Mouse (Mus musculus): Measurements from ENCODE around the gene Wdr77. TPM values are rescaled to one million over a fixed set of nuclear protein-coding genes. Genes with fewer than 3 reads are reported as not detected.

Gene Wdr77
- polyA plus RNA-seq, 1 experiment from 2014 or later = 52.7 TPM

DNA sequence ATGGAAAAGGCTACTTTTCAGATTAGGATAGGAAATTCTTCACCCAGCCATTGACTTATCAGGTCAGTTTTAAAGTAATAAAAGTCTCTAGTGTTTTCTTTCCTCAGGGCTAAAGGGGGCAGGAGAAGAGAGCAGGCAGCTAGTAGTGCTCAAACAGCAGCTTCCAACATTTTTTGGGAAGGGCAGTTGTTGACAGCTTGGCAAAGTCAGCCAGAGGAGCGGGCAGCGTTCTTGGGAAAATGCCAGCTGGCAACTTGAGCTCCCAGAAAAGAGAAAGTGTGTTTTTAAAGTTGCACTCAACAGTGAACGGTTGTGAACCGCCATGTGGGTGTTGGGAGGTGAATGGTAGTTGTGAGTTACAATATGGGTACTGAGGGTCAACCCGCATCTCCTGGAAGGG lies 24.1 kb upstream of the Wdr77 start:
- Histone ChIP-seq H3K27ac (replicated peaks) (no peak overlapping the region), H3K4me1 (replicated peaks; ENCODE audit: control insufficient read depth, insufficient read depth) (no peaks in the 10 kb centered on the region), H3K27me3 (ENCODE audit: control insufficient read depth, insufficient read depth, low read length) (no peaks in the 10 kb centered on the region), H3K4me2 (replicated peaks; ENCODE audit: low read depth) (no peak overlapping the region), H3K36me3 (ENCODE audit: control insufficient read depth, insufficient read depth, low read length) (no peaks in the 10 kb centered on the region), H3K9ac (ENCODE audit: low read length) (no peak overlapping the region), H3K4me3 (ENCODE audit: low read depth, low read length) (no peak overlapping the region), H3K9me3 (ENCODE audit: control insufficient read depth, low read length) (no peaks in the 10 kb centered on the region)
- no peak for ATAC-seq (ENCODE audit: low FRiP score, low TSS enrichment)
- TF ChIP-seq EP300 (optimal IDR thresholded peaks at IDR 0.05) = no peak
- TF ChIP-seq CTCF (IDR thresholded peaks at IDR 0.05; ENCODE audit: low read depth) = no peak
- DNase-seq (ENCODE audit: low spot score) = no peak
- 66% methylated on average over 5 of the region's 5 CpGs for WGBS

DNA sequence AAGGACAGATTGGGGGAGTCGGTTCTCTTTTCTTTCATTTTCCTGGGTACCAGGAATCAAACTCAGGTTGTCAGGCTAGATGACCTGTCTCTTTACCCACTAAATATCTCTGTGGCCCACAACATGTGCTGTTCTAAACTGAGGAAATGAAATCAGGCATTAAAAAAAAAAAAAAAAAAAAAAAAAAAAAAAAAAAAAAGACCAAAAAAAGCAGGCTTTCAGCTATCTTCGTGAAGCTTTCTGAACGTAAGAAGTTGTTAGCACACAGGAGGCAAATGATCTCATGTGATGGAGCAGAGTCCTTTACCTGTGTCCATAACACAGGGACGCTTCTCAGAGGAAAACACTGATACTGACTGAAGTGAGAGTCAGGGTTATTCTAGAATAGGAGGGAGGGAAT lies 23.1 kb upstream of the Wdr77 start:
- no peak overlapping the region for H3K9ac ChIP-seq (ENCODE audit: low read length)
- peaks cover 5% of the 10 kb centered on the region for H3K36me3 ChIP-seq (ENCODE audit: control insufficient read depth, insufficient read depth, low read length)
- no peak overlapping the region for H3K4me3 ChIP-seq (ENCODE audit: low read depth, low read length)
- DNase-seq (ENCODE audit: low spot score) = no peak
- no peaks in the 10 kb centered on the region for H3K9me3 ChIP-seq (ENCODE audit: control insufficient read depth, low read length)
- no peak overlapping the region for H3K4me2 ChIP-seq (replicated peaks; ENCODE audit: low read depth)
- no peaks in the 10 kb centered on the region for H3K4me1 ChIP-seq (replicated peaks; ENCODE audit: control insufficient read depth, insufficient read depth)
- 82% methylated on average over 4 of the region's 4 CpGs for WGBS
- H3K27ac ChIP-seq (replicated peaks) = no peak overlapping the region
- TF ChIP-seq EP300 (optimal IDR thresholded peaks at IDR 0.05) (no peak), CTCF (IDR thresholded peaks at IDR 0.05; ENCODE audit: low read depth) (no peak)
- ATAC-seq (ENCODE audit: low FRiP score, low TSS enrichment) = no peak
- no peaks in the 10 kb centered on the region for H3K27me3 ChIP-seq (ENCODE audit: control insufficient read depth, insufficient read depth, low read length)

DNA sequence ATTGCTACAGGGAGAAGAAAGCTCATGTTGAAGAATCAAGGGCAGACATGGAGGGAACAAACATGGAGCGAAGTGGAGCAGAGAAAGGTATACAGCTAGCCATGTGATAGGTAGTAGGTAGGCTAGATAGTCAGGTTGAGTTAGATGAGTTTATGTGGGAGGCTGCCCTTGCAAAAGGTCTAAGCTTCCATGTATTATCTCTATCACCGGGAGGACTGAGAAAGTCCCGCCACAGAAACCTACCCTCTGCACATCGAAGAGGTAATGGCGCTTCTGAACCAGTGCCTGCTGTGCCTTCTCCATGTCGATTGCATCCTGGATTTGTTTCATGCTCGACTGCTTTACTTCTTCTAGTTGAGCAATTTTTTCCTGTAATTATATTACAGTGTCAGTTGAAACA lies 7.8 kb upstream of the Wdr77 start:
- TF ChIP-seq EP300 (optimal IDR thresholded peaks at IDR 0.05) = no peak
- TF ChIP-seq CTCF (IDR thresholded peaks at IDR 0.05; ENCODE audit: low read depth) = no peak
- H3K4me2 ChIP-seq (replicated peaks; ENCODE audit: low read depth) = no peak overlapping the region
- no peaks in the 10 kb centered on the region for H3K27me3 ChIP-seq (ENCODE audit: control insufficient read depth, insufficient read depth, low read length)
- H3K9me3 ChIP-seq (ENCODE audit: control insufficient read depth, low read length) = no peaks in the 10 kb centered on the region
- DNase-seq (ENCODE audit: low spot score) (no peak), ATAC-seq (ENCODE audit: low FRiP score, low TSS enrichment) (no peak)
- peaks cover 17% of the 10 kb centered on the region for H3K36me3 ChIP-seq (ENCODE audit: control insufficient read depth, insufficient read depth, low read length)
- H3K27ac ChIP-seq (replicated peaks) = no peak overlapping the region
- H3K4me3 ChIP-seq (ENCODE audit: low read depth, low read length) = no peak overlapping the region
- no peaks in the 10 kb centered on the region for H3K4me1 ChIP-seq (replicated peaks; ENCODE audit: control insufficient read depth, insufficient read depth)
- WGBS = 95% methylated on average over 7 of the region's 7 CpGs
- no peak overlapping the region for H3K9ac ChIP-seq (ENCODE audit: low read length)

DNA sequence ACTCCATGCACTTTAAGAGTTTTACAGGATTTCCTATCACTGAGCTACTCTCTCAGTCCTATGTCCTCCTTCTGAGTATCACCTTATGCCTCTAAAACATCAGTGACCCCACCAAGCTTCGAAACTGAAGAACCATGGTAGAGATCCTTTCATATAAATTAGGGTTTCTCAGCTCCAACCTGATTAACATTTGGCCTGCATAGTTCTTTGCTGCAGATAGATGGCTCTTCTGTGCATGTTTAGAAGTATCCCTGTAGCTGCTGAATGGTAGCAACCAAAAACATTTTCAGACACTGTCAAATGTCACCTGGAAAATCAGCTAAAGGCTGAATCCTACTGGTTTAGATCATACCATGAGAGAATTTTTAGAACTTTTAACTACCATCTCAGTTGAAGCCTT lies 1.9 kb upstream of the Wdr77 start:
- no peaks in the 10 kb centered on the region for H3K27me3 ChIP-seq (ENCODE audit: control insufficient read depth, insufficient read depth, low read length)
- TF ChIP-seq CTCF (IDR thresholded peaks at IDR 0.05; ENCODE audit: low read depth) = peak; percentile 25; the same call in 1 of the 2 replicates
- no peak for TF ChIP-seq EP300 (optimal IDR thresholded peaks at IDR 0.05)
- H3K36me3 ChIP-seq (ENCODE audit: control insufficient read depth, insufficient read depth, low read length) = no peaks in the 10 kb centered on the region
- DNase-seq (ENCODE audit: low spot score) = no peak
- no peak overlapping the region for H3K4me3 ChIP-seq (ENCODE audit: low read depth, low read length)
- no peak overlapping the region for H3K27ac ChIP-seq (replicated peaks)
- no peaks in the 10 kb centered on the region for H3K9me3 ChIP-seq (ENCODE audit: control insufficient read depth, low read length)
- no peak overlapping the region for H3K9ac ChIP-seq (ENCODE audit: low read length)
- no peak overlapping the region; the same call in 1 of the 2 replicates for H3K4me2 ChIP-seq (replicated peaks; ENCODE audit: low read depth)
- peaks cover 7% of the 10 kb centered on the region; the same call in 1 of the 2 replicates for H3K4me1 ChIP-seq (replicated peaks; ENCODE audit: control insufficient read depth, insufficient read depth)
- 98% methylated on average over 1 of the region's 1 CpGs for WGBS
- no peak for ATAC-seq (ENCODE audit: low FRiP score, low TSS enrichment)

DNA sequence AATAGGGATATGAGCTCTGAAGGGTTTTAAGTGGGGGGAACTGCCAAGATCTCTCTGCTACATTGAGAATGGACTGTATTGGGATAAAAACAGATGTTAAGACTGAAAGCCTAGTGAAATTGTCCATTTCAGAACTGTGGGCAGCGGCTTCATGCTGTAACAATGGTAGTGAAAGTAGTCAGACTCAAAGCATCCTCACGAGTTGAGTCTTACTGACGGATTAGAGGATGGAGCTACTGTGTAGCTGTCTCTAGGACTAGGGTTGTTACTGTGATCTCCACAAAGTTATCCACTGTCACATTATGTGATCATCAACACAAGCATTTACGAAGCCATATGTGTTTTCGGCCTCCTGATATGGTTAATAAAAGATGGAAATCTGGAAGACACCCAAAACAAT lies 965 bp upstream of the Wdr77 start:
- TF ChIP-seq EP300 (optimal IDR thresholded peaks at IDR 0.05) = no peak
- H3K4me3 ChIP-seq (ENCODE audit: low read depth, low read length) = peak overlapping the region; percentile 93
- peak overlapping the region; percentile 77 for H3K4me2 ChIP-seq (replicated peaks; ENCODE audit: low read depth)
- peak overlapping the region; percentile 97 for H3K9ac ChIP-seq (ENCODE audit: low read length)
- 35% methylated on average over 5 of the region's 5 CpGs for WGBS
- peak overlapping the region; percentile 95; the same call in 1 of the 2 replicates for H3K27ac ChIP-seq (replicated peaks)
- H3K27me3 ChIP-seq (ENCODE audit: control insufficient read depth, insufficient read depth, low read length) = no peaks in the 10 kb centered on the region
- no peaks in the 10 kb centered on the region for H3K36me3 ChIP-seq (ENCODE audit: control insufficient read depth, insufficient read depth, low read length)
- ATAC-seq (ENCODE audit: low FRiP score, low TSS enrichment) = no peak
- no peak for DNase-seq (ENCODE audit: low spot score)
- H3K9me3 ChIP-seq (ENCODE audit: control insufficient read depth, low read length) = no peaks in the 10 kb centered on the region
- H3K4me1 ChIP-seq (replicated peaks; ENCODE audit: control insufficient read depth, insufficient read depth) = peaks cover 7% of the 10 kb centered on the region; the same call in 1 of the 2 replicates

DNA sequence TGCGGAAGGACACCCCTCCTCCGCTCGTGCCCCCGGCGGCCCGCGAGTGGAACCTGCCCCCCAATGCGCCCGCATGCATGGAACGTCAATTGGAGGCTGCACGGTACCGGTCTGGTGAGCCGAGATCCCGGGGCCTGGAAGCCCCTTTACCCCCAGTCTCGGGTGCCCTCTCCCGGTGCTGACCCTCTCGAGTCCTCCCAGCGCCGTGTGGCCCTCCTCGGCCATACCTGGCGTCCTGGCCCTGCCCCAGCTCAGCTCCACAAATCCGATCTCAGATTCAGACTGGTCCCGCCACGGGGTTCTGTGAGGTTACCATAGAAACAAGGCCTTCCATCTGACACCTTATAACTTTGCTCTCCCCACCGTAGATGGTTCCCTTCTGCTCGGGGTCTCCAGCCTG lies 416 bp downstream of the Wdr77 start:
- WGBS = under 1% methylated on average over 26 of the region's 26 CpGs
- Histone ChIP-seq H3K4me3 (ENCODE audit: low read depth, low read length) (peak overlapping the region; percentile 93), H3K4me1 (replicated peaks; ENCODE audit: control insufficient read depth, insufficient read depth) (peaks cover 7% of the 10 kb centered on the region; the same call in 1 of the 2 replicates), H3K27me3 (ENCODE audit: control insufficient read depth, insufficient read depth, low read length) (no peaks in the 10 kb centered on the region), H3K9ac (ENCODE audit: low read length) (peak overlapping the region; percentile 95), H3K27ac (replicated peaks) (peak overlapping the region; percentile 80), H3K9me3 (ENCODE audit: control insufficient read depth, low read length) (no peaks in the 10 kb centered on the region), H3K36me3 (ENCODE audit: control insufficient read depth, insufficient read depth, low read length) (peaks cover 7% of the 10 kb centered on the region), H3K4me2 (replicated peaks; ENCODE audit: low read depth) (peak overlapping the region; percentile 87)
- ATAC-seq (ENCODE audit: low FRiP score, low TSS enrichment) (peak; percentile 68; the same call in 1 of the 2 replicates), DNase-seq (ENCODE audit: low spot score) (no peak)
- TF ChIP-seq EP300 (optimal IDR thresholded peaks at IDR 0.05) (no peak), CTCF (IDR thresholded peaks at IDR 0.05; ENCODE audit: low read depth) (0 out of 2 replicates have a peak, but pooled peaks have one; percentile 3)

All from stomach, postnatal 0 days (tissue).